Mouse (Mus musculus): ENCODE measurements around the gene Pard3. TPM values are rescaled to one million over a fixed set of nuclear protein-coding genes. Genes with fewer than 3 reads are reported as not detected.

The Pard3 gene
- total and polyA plus RNA-seq, 3 experiments = 0.51 to 1.3 (median 0.94) TPM

DNA sequence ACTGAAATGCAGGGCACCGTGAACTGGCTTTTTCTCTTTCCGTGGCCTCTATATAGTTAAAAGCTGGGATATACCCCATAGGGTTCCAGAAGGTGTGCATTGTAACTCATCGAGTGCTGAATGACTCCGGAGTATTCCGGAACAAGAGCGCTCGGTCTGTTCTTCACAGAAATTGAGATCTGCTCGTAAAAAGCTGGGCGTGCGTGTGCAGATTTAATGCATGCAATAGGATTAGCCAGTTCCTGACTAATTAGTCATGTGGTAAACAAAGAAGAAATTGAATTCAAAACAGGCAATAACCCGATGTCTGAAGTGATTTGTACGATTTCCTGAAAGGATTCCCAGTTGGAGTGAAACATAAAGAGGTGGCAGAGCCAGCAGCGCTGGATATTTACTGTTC is 489.1 kb downstream of the Pard3 start:
- Histone ChIP-seq H3K9me3 (replicated peaks; ENCODE audit: low read length) (no peaks in the 10 kb centered on the region), H3K9ac (ENCODE audit: insufficient read depth, low read depth) (no peak overlapping the region), H3K27me3 (replicated peaks) (no peaks in the 10 kb centered on the region), H3K79me2 (replicated peaks; ENCODE audit: control insufficient read depth, extremely low read depth, insufficient read depth, poor library complexity, severe bottlenecking) (no peaks in the 10 kb centered on the region), H3K4me3 (replicated peaks in 1 of 3; ENCODE audit: low read depth in 2 of 3, low read length in 2 of 3, poor library complexity in 1 of 3) (no peak overlapping the region), H3K4me2 (ENCODE audit: insufficient read depth, low read depth, poor library complexity, severe bottlenecking) (no peak overlapping the region), H3K36me3 (replicated peaks in 1 of 2; ENCODE audit: control insufficient read depth in 1 of 2, insufficient read depth in 1 of 2, low read length in 1 of 2) (no peaks in the 10 kb centered on the region), H3K27ac (ENCODE audit: insufficient read depth, low read depth) (no peak overlapping the region), H3K4me1 (ENCODE audit: control insufficient read depth in 1 of 2, insufficient read depth in 2 of 2) (no peaks in the 10 kb centered on the region)
- no peak for DNase-seq (ENCODE audit: extremely low read depth)
- TF ChIP-seq MEF2A (IDR thresholded peaks at IDR 0.05; ENCODE audit: borderline replicate concordance, low read depth, low read length) (no peak), ETS1 (conservative IDR thresholded peaks at IDR 0.05; ENCODE audit: low read depth, low read length) (no peak), POLR2A (IDR thresholded peaks at IDR 0.05; ENCODE audit: low read depth, low read length) (no peak), SMC3 (IDR thresholded peaks at IDR 0.05; ENCODE audit: low read depth, low read length) (no peak), ZMIZ1 (IDR thresholded peaks at IDR 0.05; ENCODE audit: low read depth, low read length) (no peak), UBTF (IDR thresholded peaks at IDR 0.05; ENCODE audit: low read depth, low read length) (no peak), TCF12 (IDR thresholded peaks at IDR 0.05; ENCODE audit: low read depth, low read length) (no peak), ZNF384 (IDR thresholded peaks at IDR 0.05; ENCODE audit: low read depth, low read length) (no peak)
- in situ Hi-C loops (cut with MboI; ENCODE audit: low pct_ligation_motif_present, low pct_unique_long_range_greater_than_20kb, low sequenced_read_pairs) = no loop called here
- dilution Hi-C loops (cut with MboI; ENCODE audit: extremely low pct_ligation_motif_present, extremely low pct_unique_long_range_greater_than_20kb, low sequenced_read_pairs) = no loop called here

DNA sequence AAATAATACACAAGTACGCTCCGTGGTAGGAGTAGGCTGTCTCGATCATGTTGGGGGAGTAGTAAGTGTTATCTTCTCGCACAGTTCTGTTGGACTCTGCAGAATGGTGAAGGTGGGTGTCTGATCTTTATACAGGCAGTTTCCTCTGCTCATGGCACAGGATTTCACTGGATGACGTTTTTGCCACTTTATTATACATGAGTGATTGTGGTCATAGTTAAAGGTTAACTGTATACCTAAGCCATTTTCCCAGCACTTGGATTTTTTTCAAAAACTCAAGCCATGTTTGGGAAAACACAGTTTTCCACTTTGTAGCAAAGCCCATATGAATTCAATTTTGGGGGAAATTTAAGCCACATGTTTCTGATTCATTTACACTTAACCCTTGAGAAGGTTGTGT is 489.9 kb downstream of the Pard3 start:
- Histone ChIP-seq H3K9ac (ENCODE audit: insufficient read depth, low read depth) (no peak overlapping the region), H3K27ac (ENCODE audit: insufficient read depth, low read depth) (no peak overlapping the region), H3K79me2 (replicated peaks; ENCODE audit: control insufficient read depth, extremely low read depth, insufficient read depth, poor library complexity, severe bottlenecking) (no peaks in the 10 kb centered on the region), H3K36me3 (replicated peaks in 1 of 2; ENCODE audit: control insufficient read depth in 1 of 2, insufficient read depth in 1 of 2, low read length in 1 of 2) (no peaks in the 10 kb centered on the region), H3K4me2 (ENCODE audit: insufficient read depth, low read depth, poor library complexity, severe bottlenecking) (no peak overlapping the region), H3K27me3 (replicated peaks) (no peaks in the 10 kb centered on the region), H3K4me3 (replicated peaks in 1 of 3; ENCODE audit: low read depth in 2 of 3, low read length in 2 of 3, poor library complexity in 1 of 3) (no peak overlapping the region), H3K4me1 (ENCODE audit: control insufficient read depth in 1 of 2, insufficient read depth in 2 of 2) (no peaks in the 10 kb centered on the region), H3K9me3 (replicated peaks; ENCODE audit: low read length) (no peaks in the 10 kb centered on the region)
- no peak for TF ChIP-seq HCFC1 (IDR thresholded peaks at IDR 0.05; ENCODE audit: low read depth, low read length)
- TF ChIP-seq MXI1 (IDR thresholded peaks at IDR 0.05; ENCODE audit: low read depth, low read length) = no peak
- no peak for TF ChIP-seq MAZ (IDR thresholded peaks at IDR 0.05; ENCODE audit: low read depth, low read length)
- TF ChIP-seq BHLHE40 (IDR thresholded peaks at IDR 0.05; ENCODE audit: low read depth, low read length) = no peak
- DNase-seq (ENCODE audit: extremely low read depth) = no peak
- in situ Hi-C loops (cut with MboI; ENCODE audit: low pct_ligation_motif_present, low pct_unique_long_range_greater_than_20kb, low sequenced_read_pairs) (no loop called here), dilution Hi-C loops (cut with MboI; ENCODE audit: extremely low pct_ligation_motif_present, extremely low pct_unique_long_range_greater_than_20kb, low sequenced_read_pairs) (no loop called here)

DNA sequence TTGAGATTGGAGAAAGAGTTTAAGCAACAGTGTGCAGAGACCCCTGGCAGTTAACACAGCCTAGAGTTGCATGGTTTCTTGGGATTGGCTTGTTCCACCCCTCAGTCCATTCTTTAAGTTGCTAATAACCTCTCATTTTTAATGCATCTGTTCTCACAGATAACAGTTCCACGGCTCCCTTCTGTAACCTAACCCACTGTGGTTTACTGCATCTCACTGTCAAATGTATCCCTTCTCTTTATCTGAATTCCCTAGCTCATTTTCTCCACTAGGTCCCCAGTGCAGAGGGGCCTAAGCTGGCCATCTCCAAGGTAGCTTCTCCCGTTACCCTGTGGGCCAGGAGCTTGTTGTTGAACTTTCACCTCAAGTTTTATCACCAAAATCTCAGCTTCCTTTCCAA is 492.1 kb downstream of the Pard3 start:
- DNase-seq (ENCODE audit: extremely low read depth) = no peak
- no peaks in the 10 kb centered on the region for H3K36me3 ChIP-seq (replicated peaks in 1 of 2; ENCODE audit: control insufficient read depth in 1 of 2, insufficient read depth in 1 of 2, low read length in 1 of 2)
- H3K27me3 ChIP-seq (replicated peaks) = no peaks in the 10 kb centered on the region
- no peak overlapping the region for H3K4me2 ChIP-seq (ENCODE audit: insufficient read depth, low read depth, poor library complexity, severe bottlenecking)
- H3K4me3 ChIP-seq (replicated peaks in 1 of 3; ENCODE audit: low read depth in 2 of 3, low read length in 2 of 3, poor library complexity in 1 of 3) = no peak overlapping the region
- H3K27ac ChIP-seq (ENCODE audit: insufficient read depth, low read depth) = no peak overlapping the region
- no peak for TF ChIP-seq EP300 (IDR thresholded peaks at IDR 0.05; ENCODE audit: low read length)
- no peak for TF ChIP-seq UBTF (IDR thresholded peaks at IDR 0.05; ENCODE audit: low read depth, low read length)
- no peak for TF ChIP-seq CTCF (conservative IDR thresholded peaks at IDR 0.05 in 1 of 2, IDR thresholded peaks at IDR 0.05 in 1 of 2; ENCODE audit: low read depth in 2 of 2, low read length in 2 of 2)
- TF ChIP-seq NRF1 (IDR thresholded peaks at IDR 0.05; ENCODE audit: low read depth, low read length) = no peak
- in situ Hi-C loops (cut with MboI; ENCODE audit: low pct_ligation_motif_present, low pct_unique_long_range_greater_than_20kb, low sequenced_read_pairs) (no loop called here), dilution Hi-C loops (cut with MboI; ENCODE audit: extremely low pct_ligation_motif_present, extremely low pct_unique_long_range_greater_than_20kb, low sequenced_read_pairs) (no loop called here)
- no peaks in the 10 kb centered on the region for H3K9me3 ChIP-seq (replicated peaks; ENCODE audit: low read length)
- H3K9ac ChIP-seq (ENCODE audit: insufficient read depth, low read depth) = no peak overlapping the region
- H3K4me1 ChIP-seq (ENCODE audit: control insufficient read depth in 1 of 2, insufficient read depth in 2 of 2) = no peaks in the 10 kb centered on the region
- no peaks in the 10 kb centered on the region for H3K79me2 ChIP-seq (replicated peaks; ENCODE audit: control insufficient read depth, extremely low read depth, insufficient read depth, poor library complexity, severe bottlenecking)
